Mouse (Mus musculus) megakaryocyte, embryonic 14.5 days (primary cell): ENCODE measurements around the gene Sh2b3.

Source experiments
- FLI1 ChIP-seq: IDR thresholded peaks from 2 replicates; pipeline ENCODE4 v1.6.1; 2012; ENCODE audit warnings: low read length, inconsistent platforms, mixed read lengths
- GATA1 ChIP-seq: IDR thresholded peaks from 3 replicates; pipeline ENCODE4 v1.6.1; 2012; ENCODE audit warnings: mixed read lengths, low read length, inconsistent platforms, borderline replicate concordance

- TF ChIP-seq GATA1 (no peak), FLI1 (no peak)
Measured at GRCm38 (mm10) chr5:121848035-121848519, 10.6 kb upstream of the Sh2b3 start.
